Comparison of ENCODE assay signal across 27 mouse cellular contexts in the genomic region with DNA sequence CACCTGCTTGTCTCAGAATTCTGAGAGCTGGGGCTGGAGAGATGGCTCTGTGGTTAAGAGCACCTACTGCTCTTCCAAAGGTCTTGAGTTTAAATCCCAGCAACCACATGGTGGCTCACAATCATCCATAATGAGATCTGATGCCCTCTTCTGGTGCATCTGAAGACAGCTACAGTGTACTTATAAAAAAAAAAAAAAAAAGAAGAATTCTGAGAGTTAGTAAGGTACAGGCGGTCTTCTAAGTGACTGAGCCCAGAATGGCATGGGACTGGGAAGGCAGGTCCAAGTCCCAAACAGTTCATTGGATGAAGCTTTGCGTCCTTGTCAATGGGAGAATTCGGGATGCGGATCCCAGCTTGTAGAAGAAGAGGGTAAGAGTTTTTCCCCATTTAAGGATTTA. TPM values are rescaled to one million over a fixed set of nuclear protein-coding genes. Genes with fewer than 3 reads are reported as not detected.
DNase-seq lines count a peak whose midpoint lies in the region; ATAC-seq and TF ChIP-seq lines count a peak whose summit lies in the region.
"Had no signal": no experiment of that assay in that cellular context is flagged by ENCODE, and none has a peak within 500 bp of the region (broad histone marks: within the 10 kb centered on the region; RNA-seq: fewer than 3 reads in every experiment).

No protein-coding gene starts in this region.

- ATAC-seq in liver, embryonic 14.5 days (ENCODE audit: insufficient read depth), result no peak
- ATAC-seq in liver, embryonic 11.5 days (replicated peaks; ENCODE audit: low FRiP score), result no peak
- no peak for ATAC-seq in forebrain, postnatal 0 days
- ATAC-seq: midbrain, embryonic 15.5 days had no signal

- 79% methylated on average over 4 of the region's 4 CpGs for WGBS in liver, embryonic 14.5 days (ENCODE audit: insufficient replicate concordance)
- 86% methylated on average over 4 of the region's 4 CpGs for WGBS in liver, embryonic 11.5 days
- 90% methylated on average over 4 of the region's 4 CpGs for WGBS in forebrain, postnatal 0 days

- no peaks in the 10 kb centered on the region for H3K9me3 ChIP-seq in liver, embryonic 14.5 days (ENCODE audit: control insufficient read depth, low read length)
- H3K9me3 ChIP-seq in liver, embryonic 11.5 days (ENCODE audit: control insufficient read depth, low read length), result no peaks in the 10 kb centered on the region
- H3K9me3 ChIP-seq in MEL (replicated peaks; ENCODE audit: insufficient read depth, low read length), result no peaks in the 10 kb centered on the region
- H3K9me3 ChIP-seq in forebrain, postnatal 0 days (ENCODE audit: low read length), result no peaks in the 10 kb centered on the region
- H3K9me3 ChIP-seq: embryonic facial prominence, embryonic 10.5 days; embryonic facial prominence, embryonic 15.5 days; forebrain, embryonic 12.5 days; heart, embryonic 13.5 days; limb, embryonic 13.5 days; liver, embryonic 13.5 days; lung, embryonic 15.5 days; megakaryocyte, embryonic 14.5 days; midbrain, embryonic 15.5 days had no signal

- no peak overlapping the region for H3K27ac ChIP-seq in liver, embryonic 14.5 days
- H3K27ac ChIP-seq in liver, embryonic 11.5 days (ENCODE audit: low read depth, low read length), result no peak overlapping the region
- no peak overlapping the region for H3K27ac ChIP-seq in MEL (ENCODE audit: control insufficient read depth, low read depth, low read length)
- no peak overlapping the region for H3K27ac ChIP-seq in forebrain, postnatal 0 days (ENCODE audit: low read depth, low read length)
- H3K27ac ChIP-seq: embryonic facial prominence, embryonic 10.5 days; embryonic facial prominence, embryonic 15.5 days; forebrain, embryonic 12.5 days; heart, embryonic 13.5 days; hindbrain, embryonic 14.5 days; limb, embryonic 13.5 days; liver, embryonic 13.5 days; lung, embryonic 15.5 days; midbrain, embryonic 15.5 days had no signal

- no peak for DNase-seq in liver, embryonic 14.5 days (ENCODE audit: low read depth in 3 of 3, low spot score in 3 of 3)
- DNase-seq in liver, embryonic 11.5 days (ENCODE audit: low spot score), result no peak
- DNase-seq in 416B (ENCODE audit: low read depth), result peak; percentile 11
- DNase-seq in A20 (ENCODE audit: low read depth, low spot score), result peak; percentile 11
- no peak for DNase-seq in MEL (ENCODE audit: low read depth, low spot score)
- no peak for DNase-seq in forebrain, postnatal 0 days
- no peak for DNase-seq in embryo, embryonic 10.5 days (ENCODE audit: low spot score)
- DNase-seq: adrenal gland, postnatal 25 days; cerebellum, adult 2 months; cerebellum, postnatal 14 days; gastrocnemius, postnatal 10 days; heart, postnatal 10 days; kidney, adult 18-20 months; kidney, postnatal 4 days; liver, embryonic 13.5 days; lung, postnatal 36 days; thymus, adult 2 months; thymus, postnatal 36 days had no signal

- no peak for TF ChIP-seq EP300 in liver, embryonic 14.5 days (IDR thresholded peaks at IDR 0.05; ENCODE audit: low read depth)
- no peak for TF ChIP-seq EP300 in MEL (IDR thresholded peaks at IDR 0.05; ENCODE audit: low read depth in 1 of 2, low read length in 2 of 2)

- TF ChIP-seq RAD21 in MEL (IDR thresholded peaks at IDR 0.05; ENCODE audit: low read depth, low read length), result no peak; the same call in 1 of the 2 replicates

- no peak for TF ChIP-seq POLR2A in MEL (IDR thresholded peaks at IDR 0.05; ENCODE audit: control insufficient read depth in 1 of 2, insufficient read depth in 1 of 2, low read depth in 1 of 2, low read length in 2 of 2, poor library complexity in 1 of 2)

- H3K4me2 ChIP-seq in liver, embryonic 14.5 days (ENCODE audit: low read depth), result no peak overlapping the region
- H3K4me2 ChIP-seq in liver, embryonic 11.5 days, result no peak overlapping the region
- H3K4me2 ChIP-seq in forebrain, postnatal 0 days (ENCODE audit: low read depth), result no peak overlapping the region
- H3K4me2 ChIP-seq: embryonic facial prominence, embryonic 15.5 days; forebrain, embryonic 12.5 days; heart, embryonic 13.5 days; hindbrain, embryonic 14.5 days; limb, embryonic 13.5 days; liver, embryonic 13.5 days; lung, embryonic 15.5 days; midbrain, embryonic 15.5 days had no signal

- H3K27me3 ChIP-seq in liver, embryonic 14.5 days (ENCODE audit: control insufficient read depth, insufficient read depth, low read length), result no peaks in the 10 kb centered on the region
- no peaks in the 10 kb centered on the region for H3K27me3 ChIP-seq in liver, embryonic 11.5 days (replicated peaks; ENCODE audit: control insufficient read depth, insufficient read depth, low read length)
- no peaks in the 10 kb centered on the region for H3K27me3 ChIP-seq in MEL (ENCODE audit: control insufficient read depth in 1 of 2, insufficient read depth in 2 of 2, low read length in 2 of 2)
- no peaks in the 10 kb centered on the region for H3K27me3 ChIP-seq in forebrain, postnatal 0 days (ENCODE audit: insufficient read depth, low read length)
- H3K27me3 ChIP-seq: embryonic facial prominence, embryonic 15.5 days; heart, embryonic 13.5 days; limb, embryonic 13.5 days; lung, embryonic 15.5 days; midbrain, embryonic 15.5 days had no signal

- no peak overlapping the region for H3K4me3 ChIP-seq in liver, embryonic 14.5 days (ENCODE audit: insufficient read depth in 1 of 2, low read depth in 2 of 2, low read length in 2 of 2)
- H3K4me3 ChIP-seq in liver, embryonic 11.5 days (ENCODE audit: low read depth, low read length), result no peak overlapping the region
- H3K4me3 ChIP-seq in MEL (ENCODE audit: control insufficient read depth in 1 of 2, insufficient read depth in 1 of 2, low read depth in 2 of 2, low read length in 2 of 2), result no peak overlapping the region
- no peak overlapping the region for H3K4me3 ChIP-seq in forebrain, postnatal 0 days (ENCODE audit: low read depth, low read length)
- H3K4me3 ChIP-seq: embryonic facial prominence, embryonic 10.5 days; embryonic facial prominence, embryonic 15.5 days; forebrain, embryonic 12.5 days; heart, embryonic 13.5 days; limb, embryonic 13.5 days; liver, embryonic 13.5 days; lung, embryonic 15.5 days; megakaryocyte, embryonic 14.5 days; midbrain, embryonic 15.5 days had no signal

- H3K9ac ChIP-seq in liver, embryonic 14.5 days (replicated peaks), result no peak overlapping the region
- no peak overlapping the region for H3K9ac ChIP-seq in liver, embryonic 11.5 days (ENCODE audit: low read depth, low read length)
- no peak overlapping the region for H3K9ac ChIP-seq in MEL (ENCODE audit: control insufficient read depth, low read depth, low read length, poor library complexity, severe bottlenecking)
- H3K9ac ChIP-seq in forebrain, postnatal 0 days, result no peak overlapping the region
- H3K9ac ChIP-seq: embryonic facial prominence, embryonic 15.5 days; forebrain, embryonic 12.5 days; heart, embryonic 13.5 days; hindbrain, embryonic 14.5 days; limb, embryonic 13.5 days; liver, embryonic 13.5 days; lung, embryonic 15.5 days; midbrain, embryonic 15.5 days had no signal

- peak; percentile 32 for TF ChIP-seq CTCF in liver, embryonic 14.5 days (IDR thresholded peaks at IDR 0.05; ENCODE audit: low read depth)
- TF ChIP-seq CTCF in MEL (IDR thresholded peaks at IDR 0.05 in 2 of 3, conservative IDR thresholded peaks at IDR 0.05 in 1 of 3; ENCODE audit: control insufficient read depth in 1 of 3, insufficient read depth in 1 of 3, low read depth in 2 of 3, low read length in 3 of 3, poor library complexity in 1 of 3, severe bottlenecking in 1 of 3), result peak in 1 of 3 experiments; percentile 43; a peak in 2 of 6 replicates
- no peak for TF ChIP-seq CTCF in forebrain, postnatal 0 days (IDR thresholded peaks at IDR 0.05; ENCODE audit: low read depth)

- H3K4me1 ChIP-seq in liver, embryonic 14.5 days (replicated peaks; ENCODE audit: control insufficient read depth in 2 of 2, insufficient read depth in 2 of 2, low read length in 1 of 2), result no peaks in the 10 kb centered on the region
- H3K4me1 ChIP-seq in liver, embryonic 11.5 days (replicated peaks; ENCODE audit: control insufficient read depth, insufficient read depth, low read length), result no peaks in the 10 kb centered on the region
- H3K4me1 ChIP-seq in MEL (ENCODE audit: control insufficient read depth in 1 of 2, insufficient read depth in 2 of 2, low read length in 2 of 2), result no peaks in the 10 kb centered on the region; a peak in 1 of 4 replicates
- H3K4me1 ChIP-seq in forebrain, postnatal 0 days (ENCODE audit: insufficient read depth), result no peaks in the 10 kb centered on the region
- H3K4me1 ChIP-seq: embryonic facial prominence, embryonic 15.5 days; forebrain, embryonic 12.5 days; heart, embryonic 13.5 days; liver, embryonic 13.5 days; lung, embryonic 15.5 days; midbrain, embryonic 15.5 days had no signal

- no peaks in the 10 kb centered on the region for H3K36me3 ChIP-seq in liver, embryonic 14.5 days (replicated peaks; ENCODE audit: control insufficient read depth, insufficient read depth, low read depth)
- H3K36me3 ChIP-seq in liver, embryonic 11.5 days (ENCODE audit: control insufficient read depth, insufficient read depth, low read length), result no peaks in the 10 kb centered on the region
- H3K36me3 ChIP-seq in MEL (ENCODE audit: control insufficient read depth in 1 of 2, insufficient read depth in 2 of 2, low read length in 2 of 2), result no peaks in the 10 kb centered on the region
- no peaks in the 10 kb centered on the region for H3K36me3 ChIP-seq in forebrain, postnatal 0 days (ENCODE audit: insufficient read depth)
- H3K36me3 ChIP-seq: embryonic facial prominence, embryonic 10.5 days; embryonic facial prominence, embryonic 15.5 days; forebrain, embryonic 12.5 days; heart, embryonic 13.5 days; limb, embryonic 13.5 days; liver, embryonic 13.5 days; lung, embryonic 15.5 days; midbrain, embryonic 15.5 days had no signal

- no peaks in the 10 kb centered on the region for H3K79me2 ChIP-seq in MEL (ENCODE audit: control insufficient read depth, insufficient read depth, low read length, poor library complexity)

TF ChIP-seq in MEL, 35 proteins besides CTCF, POLR2A, EP300 and RAD21 (continues in another document):
- TF ChIP-seq ZNF384 (IDR thresholded peaks at IDR 0.05; ENCODE audit: low read depth, low read length) (peak; percentile 84), CHD2 (IDR thresholded peaks at IDR 0.05; ENCODE audit: low read length) (no peak), MAX (IDR thresholded peaks at IDR 0.05; ENCODE audit: low read length) (no peak), POLR2AphosphoS2 (IDR thresholded peaks at IDR 0.05; ENCODE audit: low read length) (no peak), MYC (IDR thresholded peaks at IDR 0.05; ENCODE audit: low read depth, low read length) (no peak), SMC3 (IDR thresholded peaks at IDR 0.05; ENCODE audit: low read depth, low read length) (peak; percentile 40)

RNA-seq across cellular contexts. Expression of a gene that starts 33.3 kb away (rescaled TPM):
- 89.7 and 116 TPM in 2 replicates for polyA plus RNA-seq in liver, embryonic 14.5 days (2012; rRNA removed)
- polyA plus RNA-seq in liver, embryonic 14.5 days (2014; fragmentation: Nextera tagmentation; extraction: Ambion mirVana), result 198 and 207 TPM in 2 replicates
- polyA plus RNA-seq in liver, embryonic 11.5 days (2014; fragmentation: Nextera tagmentation; extraction: Ambion mirVana), result 50.8 and 53.5 TPM in 2 replicates
- 58.1 and 60.4 TPM in 2 replicates for total RNA-seq in MEL (2012; rRNA removed)
- polyA plus RNA-seq in MEL (2012; ENCODE audit: insufficient read depth in 1 of 2, insufficient read length in 2 of 2, low read depth in 1 of 2, low replicate concordance in 2 of 2, missing spikeins in 1 of 2), result 10 to 100 TPM in 1 of 2 experiments, not detected in 1; 57.4 TPM
- 222 and 264 TPM in 2 replicates for total RNA-seq in forebrain, postnatal 0 days (2014; rRNA removed)
- polyA plus RNA-seq in forebrain, postnatal 0 days (2015; fragmentation: Nextera tagmentation; extraction: Ambion mirVana), result 199 and 217 TPM in 2 replicates

Comparison
In these comparisons a context has a peak if more than half of its experiments do, and no peak if none do; other contexts are left out.
1. DNase-seq: peak in 416B (single experiment) and A20 (single experiment); none in liver, embryonic 14.5 days (0 of 3), liver, embryonic 11.5 days (single experiment), MEL (single experiment), forebrain, postnatal 0 days (single experiment) and embryo, embryonic 10.5 days (single experiment).